26 mouse cellular contexts compared by ENCODE assay signal in the genomic region with DNA sequence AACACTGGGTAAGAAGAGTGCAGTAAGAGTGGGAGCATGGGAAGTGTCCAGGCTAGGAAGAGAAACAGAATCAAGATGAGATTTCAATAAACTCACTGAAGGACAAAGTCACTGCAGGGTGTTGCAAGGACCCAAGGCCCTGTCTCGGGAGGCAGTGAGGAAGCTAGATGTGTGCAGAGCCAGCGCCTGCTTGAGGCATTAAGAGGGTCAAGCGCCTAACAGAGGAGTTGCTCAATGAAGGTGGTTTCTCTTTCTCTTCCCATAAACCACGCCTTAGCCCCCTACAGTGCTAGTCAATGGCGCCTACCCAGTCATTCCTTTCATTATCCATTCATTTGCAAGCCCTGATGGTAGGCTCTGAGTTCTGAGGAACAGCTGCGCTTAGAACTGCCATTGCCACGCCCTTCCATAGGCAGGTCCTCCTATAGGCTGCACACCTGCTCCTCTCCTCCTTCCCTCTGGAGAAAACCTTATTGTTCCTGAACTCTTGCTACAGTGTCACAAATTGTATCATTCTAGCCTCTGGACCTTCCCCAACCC. TPM values are rescaled to one million over a fixed set of nuclear protein-coding genes. Genes with fewer than 3 reads are reported as not detected.
DNase-seq lines count a peak whose midpoint lies in the region; ATAC-seq lines count a peak whose summit lies in the region.
"Had no signal": no experiment of that assay in that cellular context is flagged by ENCODE, and none has a peak within 500 bp of the region (broad histone marks: within the 10 kb centered on the region; RNA-seq: fewer than 3 reads in every experiment).

No protein-coding gene starts in this region.

- no peaks in the 10 kb centered on the region for H3K36me3 ChIP-seq in midbrain, embryonic 10.5 days
- H3K36me3 ChIP-seq in midbrain, embryonic 13.5 days = no peaks in the 10 kb centered on the region
- H3K36me3 ChIP-seq in forebrain, embryonic 11.5 days (ENCODE audit: control insufficient read depth, insufficient read depth, low read length) = no peaks in the 10 kb centered on the region
- H3K36me3 ChIP-seq: forebrain, embryonic 15.5 days; hindbrain, embryonic 15.5 days; neural tube, embryonic 15.5 days had no signal

- H3K9ac ChIP-seq in midbrain, embryonic 13.5 days (replicated peaks) = no peak overlapping the region
- H3K9ac ChIP-seq in forebrain, embryonic 11.5 days (ENCODE audit: low read length) = no peak overlapping the region
- H3K9ac ChIP-seq: forebrain, embryonic 15.5 days; hindbrain, embryonic 15.5 days; liver, embryonic 14.5 days; neural tube, embryonic 15.5 days had no signal

- peaks cover 42% of the 10 kb centered on the region for H3K4me1 ChIP-seq in midbrain, embryonic 10.5 days
- peaks cover 31% of the 10 kb centered on the region for H3K4me1 ChIP-seq in midbrain, embryonic 13.5 days (replicated peaks)
- no peaks in the 10 kb centered on the region; the same call in 1 of the 2 replicates for H3K4me1 ChIP-seq in forebrain, embryonic 11.5 days (replicated peaks; ENCODE audit: control insufficient read depth, insufficient read depth, low read length)

- ATAC-seq in midbrain, embryonic 13.5 days = no peak
- peak; percentile 67 for ATAC-seq in common myeloid progenitor, adult 5-6 weeks (replicated peaks; ENCODE audit: low read depth, poor library complexity, severe bottlenecking)
- ATAC-seq in megakaryocyte progenitor cell, adult 5-6 weeks (replicated peaks; ENCODE audit: poor library complexity) = peak; percentile 71
- ATAC-seq in forebrain, embryonic 11.5 days (replicated peaks; ENCODE audit: low FRiP score) = no peak
- ATAC-seq: activated CD4-positive, CD25-positive, alpha-beta regulatory T cell, adult 4 months; forebrain, embryonic 15.5 days; intestine, embryonic 16.5 days had no signal

- WGBS in midbrain, embryonic 10.5 days = 23% methylated on average over 7 of the region's 7 CpGs
- WGBS in midbrain, embryonic 13.5 days = 27% methylated on average over 7 of the region's 7 CpGs
- WGBS in forebrain, embryonic 11.5 days = 16% methylated on average over 7 of the region's 7 CpGs

- H3K27ac ChIP-seq in midbrain, embryonic 10.5 days (replicated peaks) = peak overlapping the region; percentile 25
- no peak overlapping the region for H3K27ac ChIP-seq in midbrain, embryonic 13.5 days
- no peak overlapping the region for H3K27ac ChIP-seq in forebrain, embryonic 11.5 days (ENCODE audit: low read depth, low read length)
- H3K27ac ChIP-seq: forebrain, embryonic 15.5 days; hindbrain, embryonic 15.5 days; layer of hippocampus, adult 2 months; liver, embryonic 14.5 days; neural tube, embryonic 15.5 days had no signal

- H3K27me3 ChIP-seq in midbrain, embryonic 10.5 days (ENCODE audit: low read depth, poor library complexity, severe bottlenecking) = no peaks in the 10 kb centered on the region; the same call in 1 of the 2 replicates
- no peaks in the 10 kb centered on the region for H3K27me3 ChIP-seq in midbrain, embryonic 13.5 days
- no peaks in the 10 kb centered on the region for H3K27me3 ChIP-seq in forebrain, embryonic 11.5 days (ENCODE audit: control insufficient read depth, insufficient read depth, low read length)
- H3K27me3 ChIP-seq: forebrain, embryonic 15.5 days; hindbrain, embryonic 15.5 days; neural tube, embryonic 15.5 days had no signal

- no peak overlapping the region for H3K4me3 ChIP-seq in midbrain, embryonic 10.5 days
- no peak overlapping the region for H3K4me3 ChIP-seq in midbrain, embryonic 13.5 days (replicated peaks)
- no peak overlapping the region for H3K4me3 ChIP-seq in forebrain, embryonic 11.5 days (ENCODE audit: low read depth, low read length)
- H3K4me3 ChIP-seq: forebrain, embryonic 15.5 days; hindbrain, embryonic 15.5 days; layer of hippocampus, adult 2 months; neural tube, embryonic 15.5 days had no signal

- no peaks in the 10 kb centered on the region for H3K9me3 ChIP-seq in midbrain, embryonic 10.5 days (replicated peaks)
- H3K9me3 ChIP-seq in midbrain, embryonic 13.5 days = no peaks in the 10 kb centered on the region
- H3K9me3 ChIP-seq in forebrain, embryonic 11.5 days (ENCODE audit: control insufficient read depth, low read length) = no peaks in the 10 kb centered on the region
- H3K9me3 ChIP-seq: forebrain, embryonic 15.5 days; hindbrain, embryonic 15.5 days; neural tube, embryonic 15.5 days had no signal

- no peak for DNase-seq in midbrain, embryonic 10.5 days (ENCODE audit: low spot score)
- DNase-seq in ES-CJ7 (ENCODE audit: low read depth, low spot score) = peak; percentile 99
- no peak for DNase-seq in adrenal gland, postnatal 25 days
- DNase-seq in gastrocnemius, postnatal 10 days = no peak
- DNase-seq in forebrain, embryonic 11.5 days (ENCODE audit: low spot score) = no peak
- DNase-seq: adrenal gland, postnatal 10 days; cerebellum, adult 8-10 months; cerebellum, postnatal 36 days; heart, adult 11 months; heart, postnatal 10 days; kidney, adult 9 months; kidney, postnatal 14 days; lung, postnatal 10 days had no signal

- H3K4me2 ChIP-seq in midbrain, embryonic 13.5 days (replicated peaks) = no peak overlapping the region
- H3K4me2 ChIP-seq in forebrain, embryonic 11.5 days (ENCODE audit: low read depth, low read length, severe bottlenecking) = no peak overlapping the region
- H3K4me2 ChIP-seq: forebrain, embryonic 15.5 days; heart, embryonic 11.5 days; hindbrain, embryonic 15.5 days; neural tube, embryonic 15.5 days had no signal

RNA-seq across cellular contexts. Expression of gene Hrh2, which starts 23.9 kb away (rescaled TPM):
- polyA plus RNA-seq in midbrain, embryonic 10.5 days (2016; fragmentation: Nextera tagmentation; extraction: Ambion mirVana) = 0.14 and 0.15 TPM in 2 replicates
- 0.28 and 0.40 TPM in 2 replicates for polyA plus RNA-seq in midbrain, embryonic 13.5 days (2015; fragmentation: Nextera tagmentation; extraction: Ambion mirVana)
- total RNA-seq in common myeloid progenitor, adult 5-6 weeks (2017) = 3.8 and 4.3 TPM in 2 replicates
- total RNA-seq in megakaryocyte progenitor cell, adult 5-6 weeks (2015) = 6.7 and 7.8 TPM in 2 replicates
- total RNA-seq in megakaryocyte progenitor cell, adult 5-6 weeks (2017) = 2.8 and 4.1 TPM in 2 replicates
- total RNA-seq in adrenal gland, postnatal 25 days (2021) = 0.36 TPM in 1 of 2 replicates, not detected in the other
- total RNA-seq in gastrocnemius, postnatal 10 days (2021) = under 1 TPM in 1 of 2 experiments, not detected in 1; 0.09 TPM
- polyA plus RNA-seq in forebrain, embryonic 11.5 days (2014; fragmentation: Nextera tagmentation; extraction: Ambion mirVana) = not detected in 2 replicates
- polyA plus RNA-seq: C2C12; limb, embryonic 11.5 days had no signal

Comparison
In these comparisons a context has a peak if more than half of its experiments do, and no peak if none do; other contexts are left out.
1. ATAC-seq: peak in common myeloid progenitor, adult 5-6 weeks (single experiment) and megakaryocyte progenitor cell, adult 5-6 weeks (single experiment); none in midbrain, embryonic 13.5 days (single experiment) and forebrain, embryonic 11.5 days (single experiment).